Mouse (Mus musculus) embryo, embryonic 11.5 days (tissue): ENCODE data around the gene Olfr1254.

Source experiments
- DNase-seq: peaks from one replicate; pipeline ENCODE4 v3.0.0-alpha.2; 2012; ENCODE audit warnings: low read depth, low spot score

Gene Olfr1254

GRCm38 (mm10) chr2:89793519-89793918 lies at the start of gene Olfr1254:
Gene Olfr1254 (minus strand): TSS chr2:89793619.
- DNase-seq: no peak

- DNase-seq: no peak
These were observed 48.0 kb upstream of the Olfr1254 start, which contains the start of gene Olfr1256 for GRCm38 (mm10) chr2:89841455-89841854. Gene Olfr1256 (minus strand): TSS chr2:89841555.

DNA sequence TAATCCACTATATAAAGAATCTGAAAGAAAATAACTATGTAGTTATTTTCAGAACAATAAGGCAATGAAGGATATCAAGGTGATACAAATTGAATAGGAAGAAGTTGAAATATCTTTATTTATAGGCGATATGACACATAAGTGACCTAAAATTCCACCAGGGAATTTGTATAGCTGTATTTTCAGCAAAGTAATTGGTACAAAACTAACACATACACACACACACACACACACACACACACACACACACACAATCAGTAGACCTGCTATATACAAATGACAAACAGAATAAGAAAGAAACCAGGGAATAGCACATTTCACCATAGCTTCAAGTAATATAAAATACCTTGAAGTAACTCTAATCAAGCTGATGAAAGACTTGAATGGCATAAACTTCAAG lies 26.8 kb upstream of the Olfr1254 start:
- no peak for DNase-seq

GRCm38 (mm10) chr2:89811751-89812150 lies 18.3 kb upstream of the Olfr1254 start, which contains the start of gene Olfr1255:
Gene Olfr1255 (plus strand): TSS chr2:89812051.
- DNase-seq: no peak

GRCm38 (mm10) chr2:89810751-89811150 lies 17.3 kb upstream of the Olfr1254 start:
- DNase-seq: no peak

- DNase-seq: no peak
These were observed 6.2 kb upstream of the Olfr1254 start for GRCm38 (mm10) chr2:89799583-89799982.

- DNase-seq: no peak
These were observed 36.4 kb downstream of the Olfr1254 start, which contains the start of gene Olfr1253 for GRCm38 (mm10) chr2:89756990-89757389. Gene Olfr1253 (minus strand): TSS chr2:89757090.
